Mouse (Mus musculus) urinary bladder, postnatal 4 days (tissue): ENCODE measurements around the gene Gm8857.
A peak's percentile ranks its signal among the peaks of the same experiment; 100 is the strongest.
"Not testable (repeated sequence)": the region's sequence is repeated elsewhere in the genome, so short reads cannot be mapped to it uniquely, and the experiment has no call there.

ENCODE experiments used
- DNase-seq, 2 experiments: peaks; one replicate each; pipeline ENCODE4 v3.0.0; 2021 to 2022; ENCODE audit warnings: low spot score in 2 of 2

Gm8857 gene

DNA sequence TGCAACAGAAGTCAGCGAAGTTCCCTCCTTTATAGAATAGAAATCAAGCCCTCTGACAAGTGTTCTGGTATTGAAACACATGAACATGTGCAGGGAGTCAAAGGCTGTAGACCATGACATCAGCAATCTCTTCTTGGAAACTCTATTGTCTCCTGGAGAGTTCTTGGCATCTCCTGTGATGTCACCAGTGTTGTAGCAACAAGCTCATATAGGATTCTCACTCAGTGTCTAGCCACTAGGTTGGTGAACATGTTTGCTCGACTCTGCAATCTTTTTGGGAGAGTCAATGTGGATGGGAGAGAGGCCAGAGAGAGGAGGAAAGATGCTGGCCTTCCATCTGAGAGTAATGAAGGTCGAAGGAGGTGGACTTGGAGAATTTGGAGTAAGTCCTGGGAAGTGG is at the start of gene Gm8857, which contains the start of gene Gm8871:
Gene Gm8857, plus strand, starts transcription at position 303 of the 400 bp plus-strand sequence.
Gene Gm8871, plus strand, starts transcription at position 301 of the 400 bp plus-strand sequence.
- not testable (repeated sequence) for DNase-seq

DNA sequence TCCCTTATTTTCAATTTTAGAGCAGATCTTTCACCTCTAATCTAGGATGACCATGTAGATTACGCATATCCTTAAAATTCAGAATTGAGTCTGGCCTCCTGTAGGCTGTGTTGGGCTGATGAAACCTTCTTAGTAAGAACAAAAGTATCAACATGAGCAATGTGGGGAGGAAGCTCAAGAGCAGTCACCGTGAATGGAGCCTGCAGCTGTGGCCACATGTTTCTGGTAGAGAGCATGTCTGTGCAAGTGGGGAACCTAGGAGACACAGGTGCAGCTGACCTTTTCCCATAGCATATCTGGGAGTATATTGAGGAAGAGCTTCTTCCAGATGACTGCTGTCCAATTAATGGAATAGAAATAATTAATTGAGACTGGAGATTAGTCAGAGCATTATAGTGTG is 5.9 kb downstream of the Gm8857 start:
- DNase-seq = not testable (repeated sequence)

DNA sequence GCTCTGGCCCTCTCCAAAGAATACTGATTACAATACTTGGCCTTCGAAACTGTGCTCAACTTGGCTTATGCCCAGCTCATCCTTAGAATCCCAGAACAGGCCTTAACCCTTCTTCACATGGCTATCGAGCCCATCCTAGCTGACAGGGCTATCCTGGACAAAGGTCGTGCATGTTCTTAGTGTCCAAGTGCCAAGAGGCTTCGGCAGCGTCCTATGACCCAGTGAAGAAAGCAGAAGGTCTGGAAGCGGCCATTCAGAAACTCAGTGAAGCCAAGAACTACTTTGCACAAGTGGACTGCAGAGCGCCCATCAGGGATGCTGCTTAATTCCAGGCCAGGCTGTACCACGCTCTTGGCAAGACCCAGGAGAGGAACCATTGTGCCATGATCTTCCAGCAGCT is 10.4 kb downstream of the Gm8857 start:
- peak in 1 of 2 experiments; percentile 56 for DNase-seq
